Mouse (Mus musculus) neural tube, embryonic 14.5 days (tissue): ENCODE measurements at regions not wholly inside any gene's neighbourhood (a gene's known extent, or its start where the extent isn't known, plus 50 kb on each side); places are given as distances from the start of the nearest gene placed in this dataset.

Source experiments
- ATAC-seq: fragments of 200-750 bp; cut with Nextera tagmentation; 2 replicates; pipeline ENCODE4 v1.8.0; 2017; ENCODE audit warnings: low read depth, mild to moderate bottlenecking, moderate TSS enrichment, moderate library complexity
- H3K27ac ChIP-seq: fragments of 300-500 bp; sonication (generic); 2 replicates; pipeline ENCODE4 v1.5.1; 2014; ENCODE audit warnings: low read depth, mild to moderate bottlenecking, control low read depth, low read length, moderate library complexity, mixed read lengths
- H3K27me3 ChIP-seq: fragments of 300-500 bp; sonication (generic); 2 replicates; pipeline ENCODE4 v1.6.1; 2014; ENCODE audit warnings: low read length; ENCODE audit not compliant: control insufficient read depth, insufficient read depth
- H3K36me3 ChIP-seq: fragments of 300-500 bp; sonication (generic); 2 replicates; pipeline ENCODE4 v1.6.1; 2014; ENCODE audit warnings: low read length, mixed read lengths; ENCODE audit not compliant: control insufficient read depth, insufficient read depth
- H3K4me1 ChIP-seq: fragments of 300-500 bp; sonication (generic); 2 replicates; pipeline ENCODE4 v1.6.1; 2014; ENCODE audit warnings: low read length; ENCODE audit not compliant: control insufficient read depth, insufficient read depth
- H3K4me2 ChIP-seq: fragments of 300-500 bp; sonication (generic); 2 replicates; pipeline ENCODE4 v1.6.1; 2014; ENCODE audit warnings: mild to moderate bottlenecking, low read depth, low read length, control low read depth
- H3K4me3 ChIP-seq: fragments of 300-500 bp; sonication (generic); 2 replicates; pipeline ENCODE4 v1.5.1; 2014; ENCODE audit warnings: low read depth, low read length, control low read depth, mixed read lengths
- H3K9ac ChIP-seq: fragments of 300-500 bp; sonication (generic); replicated peaks from 2 replicates; pipeline ENCODE4 v1.6.1; 2014; ENCODE audit warnings: low read depth, mild to moderate bottlenecking, control low read depth, low read length, mixed read lengths
- H3K9me3 ChIP-seq: fragments of 300-500 bp; sonication (generic); 2 replicates; pipeline ENCODE4 v1.6.1; 2016; ENCODE audit warnings: low read length; ENCODE audit not compliant: control insufficient read depth
- WGBS: fragments of 180-500 bp; shearing (Covaris S2); extraction: QIAGEN DNeasy Blood & Tissue Kit; methylation state at CpG from one replicate; pipeline ENCODE4 v1.1.7; 2014; 5-methylcytosine and 5-hydroxymethylcytosine counted together

DNA sequence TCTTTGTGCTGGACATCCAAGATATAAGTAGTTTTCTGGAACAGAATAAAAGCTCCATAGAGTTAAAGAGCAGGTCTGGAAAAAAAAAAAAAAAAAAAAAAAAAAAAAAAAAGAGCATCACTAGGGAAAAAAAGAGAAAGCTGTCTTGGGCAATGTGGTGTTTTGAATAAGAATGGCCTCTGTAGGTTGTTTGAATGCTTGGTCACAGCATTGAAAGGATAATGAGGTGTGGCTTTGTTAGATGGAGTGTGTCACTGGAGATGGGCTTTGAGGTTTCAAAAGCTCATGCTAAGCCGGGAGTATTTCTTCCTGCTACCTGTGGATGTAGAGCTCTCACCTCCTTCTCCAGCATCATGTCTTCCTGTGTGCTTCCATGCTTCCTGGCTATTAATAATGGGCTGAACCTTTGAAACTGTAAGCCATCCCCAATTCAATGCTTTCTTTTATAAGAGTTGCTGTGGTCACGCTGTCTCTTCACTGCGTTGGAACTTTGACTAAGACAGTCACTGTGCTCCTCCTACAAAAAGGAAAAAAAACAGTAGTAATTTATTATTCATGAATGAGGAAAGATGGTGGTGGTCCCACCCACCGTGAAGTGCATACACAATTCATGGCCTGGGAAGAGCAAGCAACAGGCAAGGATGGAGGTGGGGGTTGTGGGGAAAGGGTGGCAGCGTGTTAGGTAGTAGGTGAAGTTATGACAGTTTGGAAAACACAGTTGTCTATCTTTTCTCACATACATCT, 283.2 kb upstream of the Tbc1d5 start:
- no peak for ATAC-seq
- no peak overlapping the region; the same call in 1 of the 2 replicates for H3K4me3 ChIP-seq
- no peaks in the 10 kb centered on the region for H3K36me3 ChIP-seq
- no peak overlapping the region for H3K9ac ChIP-seq
- WGBS, result 30% methylated on average over 5 of the region's 5 CpGs
- H3K27ac ChIP-seq, result no peak overlapping the region
- H3K4me1 ChIP-seq, result no peaks in the 10 kb centered on the region
- H3K9me3 ChIP-seq, result no peaks in the 10 kb centered on the region
- peak overlapping the region; percentile 36; the same call in 1 of the 2 replicates for H3K4me2 ChIP-seq
- no peaks in the 10 kb centered on the region for H3K27me3 ChIP-seq

DNA sequence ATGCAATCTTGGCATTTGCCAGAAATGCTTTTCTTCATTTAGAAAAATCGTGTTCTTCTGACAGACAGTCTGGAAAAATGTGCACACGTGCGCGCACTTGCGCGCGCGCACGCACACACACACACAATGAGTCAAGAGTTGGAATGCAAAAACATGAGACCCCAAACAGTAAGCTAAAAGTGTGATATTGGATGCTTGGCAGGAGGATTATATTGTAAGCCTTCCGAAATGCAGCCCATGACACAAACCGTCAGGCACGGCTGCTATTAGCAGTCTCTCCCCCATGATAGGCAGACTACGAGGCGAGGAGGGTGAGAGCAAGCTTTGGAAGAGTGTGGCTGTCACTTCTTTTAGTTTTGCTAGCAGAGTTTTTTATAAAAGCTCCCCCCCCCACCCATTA, 282.1 kb upstream of the Tbc1d5 start:
- Histone ChIP-seq H3K36me3 (no peaks in the 10 kb centered on the region), H3K9ac (no peak overlapping the region), H3K4me1 (no peaks in the 10 kb centered on the region), H3K9me3 (no peaks in the 10 kb centered on the region), H3K4me2 (peak overlapping the region; percentile 36), H3K4me3 (0 out of 2 replicates have a peak overlapping the region, but pooled peaks have one; percentile 3), H3K27ac (no peak overlapping the region), H3K27me3 (no peaks in the 10 kb centered on the region)
- 39% methylated on average over 14 of the region's 14 CpGs for WGBS
- no peak for ATAC-seq

DNA sequence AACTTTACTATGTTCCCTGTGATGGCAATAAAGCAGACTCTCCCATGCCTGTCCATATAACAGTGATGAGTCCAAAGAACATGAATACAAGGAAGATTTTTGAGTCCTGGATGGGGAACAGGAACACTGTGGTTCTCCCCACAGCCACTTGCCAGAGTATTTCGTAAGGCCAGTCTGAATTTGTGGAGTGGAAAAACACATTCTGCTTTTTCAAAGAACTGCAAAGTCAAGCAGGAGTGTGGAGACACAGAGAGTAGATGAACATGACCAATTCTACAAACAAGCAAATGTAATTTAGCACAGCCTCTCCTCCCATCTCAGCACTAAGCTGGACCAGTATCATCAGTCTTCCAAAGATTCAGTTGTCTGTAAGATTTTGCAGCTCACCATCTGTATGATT, 280.0 kb upstream of the Tbc1d5 start:
- Histone ChIP-seq H3K9ac (no peak overlapping the region), H3K4me3 (no peak overlapping the region), H3K27me3 (no peaks in the 10 kb centered on the region), H3K27ac (no peak overlapping the region), H3K4me2 (no peak overlapping the region), H3K4me1 (no peaks in the 10 kb centered on the region), H3K9me3 (no peaks in the 10 kb centered on the region), H3K36me3 (no peaks in the 10 kb centered on the region)
- WGBS, result 100% methylated on average over 1 of the region's 1 CpGs
- no peak for ATAC-seq

DNA sequence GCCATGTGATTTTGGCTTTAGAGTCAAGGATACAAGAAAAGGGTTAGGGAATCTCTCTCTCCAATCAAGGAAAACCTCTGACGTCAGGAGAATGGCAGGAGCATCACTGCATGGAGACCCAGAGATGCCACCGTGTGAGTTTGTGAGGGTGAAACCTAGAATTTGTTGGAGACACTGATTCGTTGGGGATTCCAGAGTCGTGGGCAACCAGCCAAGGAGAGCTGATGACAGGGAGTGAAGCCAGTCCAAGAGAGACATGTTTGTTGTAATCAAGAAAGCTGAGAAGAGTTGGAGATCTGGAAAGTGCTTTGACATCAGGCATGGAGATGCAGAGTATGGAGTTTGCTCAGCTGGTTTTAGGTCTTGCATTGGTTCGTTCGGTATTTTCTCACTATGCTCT, 236.6 kb upstream of the Tbc1d5 start:
- ATAC-seq, result no peak
- H3K27me3 ChIP-seq, result no peaks in the 10 kb centered on the region
- H3K4me3 ChIP-seq, result no peak overlapping the region
- no peaks in the 10 kb centered on the region for H3K9me3 ChIP-seq
- no peaks in the 10 kb centered on the region for H3K4me1 ChIP-seq
- 94% methylated on average over 6 of the region's 6 CpGs for WGBS
- H3K9ac ChIP-seq, result no peak overlapping the region
- H3K36me3 ChIP-seq, result no peaks in the 10 kb centered on the region
- H3K4me2 ChIP-seq, result no peak overlapping the region
- no peak overlapping the region for H3K27ac ChIP-seq

DNA sequence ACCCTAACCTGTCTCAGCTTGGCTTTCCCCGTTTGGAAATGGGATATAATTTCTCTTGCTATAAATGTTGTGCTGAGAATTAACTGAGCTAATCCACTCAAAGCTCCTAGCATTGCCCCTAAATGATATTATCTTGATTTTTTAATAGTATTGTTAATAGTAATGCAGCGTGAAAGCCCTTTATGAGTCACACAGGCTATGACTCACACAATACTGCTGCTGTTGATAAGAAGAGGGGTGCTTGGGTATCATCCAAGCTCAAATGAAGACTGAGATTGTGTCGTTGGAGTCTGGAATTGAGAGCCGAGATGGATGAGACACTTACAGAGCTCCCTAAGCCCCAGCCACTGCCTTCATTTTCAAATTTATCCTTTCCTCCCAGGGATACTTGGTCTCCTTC, 235.2 kb upstream of the Tbc1d5 start:
- no peaks in the 10 kb centered on the region for H3K4me1 ChIP-seq
- no peak overlapping the region for H3K4me2 ChIP-seq
- no peaks in the 10 kb centered on the region for H3K27me3 ChIP-seq
- no peak for ATAC-seq
- no peak overlapping the region for H3K9ac ChIP-seq
- no peak overlapping the region for H3K4me3 ChIP-seq
- H3K36me3 ChIP-seq, result no peaks in the 10 kb centered on the region
- WGBS, result 89% methylated on average over 4 of the region's 4 CpGs
- no peak overlapping the region for H3K27ac ChIP-seq
- H3K9me3 ChIP-seq, result no peaks in the 10 kb centered on the region

DNA sequence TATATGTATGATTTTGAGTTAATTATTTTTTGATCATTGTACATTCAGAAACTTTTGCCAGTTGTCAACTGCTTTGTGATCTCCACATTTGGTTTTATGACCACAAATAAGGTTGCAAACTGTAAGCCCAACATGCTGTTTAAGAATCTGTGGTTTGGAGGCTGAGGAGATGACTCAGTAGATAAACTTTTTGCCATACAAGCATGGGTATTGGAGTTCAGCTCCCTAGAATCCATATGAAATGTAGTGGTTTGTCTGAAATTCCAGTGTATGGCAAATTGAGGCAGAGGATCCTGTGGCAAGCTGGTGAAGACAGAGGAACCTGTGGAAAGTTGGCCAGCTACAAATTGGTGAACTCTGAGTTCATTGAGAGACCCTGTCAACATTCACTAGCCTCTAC, 234.6 kb upstream of the Tbc1d5 start:
- no peak overlapping the region for H3K4me2 ChIP-seq
- H3K36me3 ChIP-seq, result no peaks in the 10 kb centered on the region
- H3K4me1 ChIP-seq, result no peaks in the 10 kb centered on the region
- no peak overlapping the region for H3K27ac ChIP-seq
- H3K9me3 ChIP-seq, result no peaks in the 10 kb centered on the region
- no peaks in the 10 kb centered on the region for H3K27me3 ChIP-seq
- H3K9ac ChIP-seq, result no peak overlapping the region
- H3K4me3 ChIP-seq, result no peak overlapping the region
- no peak for ATAC-seq

DNA sequence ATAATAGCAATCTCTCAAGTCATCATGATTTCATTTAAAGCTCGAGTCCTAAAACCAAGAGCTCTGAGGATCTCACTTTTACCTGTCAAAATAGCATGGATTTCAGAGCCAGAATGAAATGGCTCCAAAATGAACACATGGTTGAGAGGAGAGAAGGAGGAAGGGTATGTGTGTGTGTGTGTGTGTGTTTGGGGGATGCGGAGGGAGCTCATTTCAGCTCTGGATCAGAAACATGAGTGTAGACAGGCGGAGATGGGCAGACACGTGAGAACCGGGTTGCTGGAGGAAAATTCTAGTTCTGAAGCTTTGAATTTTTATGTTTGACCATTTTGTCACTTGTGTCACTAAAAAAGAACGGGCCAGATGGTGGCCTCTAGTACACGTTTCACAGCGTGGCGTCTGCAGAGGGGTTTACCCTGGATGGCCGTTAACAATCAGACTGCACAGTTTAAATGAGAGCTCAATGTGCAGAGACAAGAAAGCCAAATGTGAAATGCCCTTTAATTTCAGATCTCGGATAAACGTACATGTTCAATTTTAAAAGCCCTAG, 232.5 kb upstream of the Tbc1d5 start:
- Histone ChIP-seq H3K27ac (no peak overlapping the region), H3K9me3 (no peaks in the 10 kb centered on the region), H3K27me3 (no peaks in the 10 kb centered on the region), H3K4me3 (no peak overlapping the region), H3K9ac (no peak overlapping the region), H3K4me1 (no peaks in the 10 kb centered on the region), H3K4me2 (no peak overlapping the region), H3K36me3 (no peaks in the 10 kb centered on the region)
- ATAC-seq, result no peak
- WGBS, result 78% methylated on average over 12 of the region's 12 CpGs

DNA sequence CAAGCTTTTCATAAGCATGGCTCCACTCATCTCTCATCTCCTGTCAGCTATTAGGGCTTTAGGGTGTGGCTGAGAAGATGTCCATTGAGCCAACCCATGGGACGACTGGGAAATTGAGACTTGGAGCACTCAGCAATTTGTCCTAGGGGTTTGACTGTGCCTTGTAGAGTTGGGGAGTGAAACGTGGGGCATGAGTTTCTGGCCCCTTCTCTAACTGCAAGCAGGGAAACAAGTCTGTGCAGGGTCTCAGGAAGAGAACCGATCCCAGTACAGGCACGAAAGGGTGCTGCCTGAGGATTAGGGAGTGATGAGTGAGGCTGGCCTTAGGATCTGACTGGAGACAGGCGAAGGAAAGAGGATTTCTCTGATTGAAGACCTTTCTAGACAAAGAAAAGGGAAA, 229.7 kb upstream of the Tbc1d5 start:
- no peaks in the 10 kb centered on the region for H3K36me3 ChIP-seq
- 67% methylated on average over 5 of the region's 5 CpGs for WGBS
- no peak overlapping the region for H3K4me3 ChIP-seq
- no peak overlapping the region for H3K27ac ChIP-seq
- no peak for ATAC-seq
- H3K9me3 ChIP-seq, result no peaks in the 10 kb centered on the region
- H3K4me1 ChIP-seq, result no peaks in the 10 kb centered on the region
- H3K4me2 ChIP-seq, result no peak overlapping the region
- no peaks in the 10 kb centered on the region for H3K27me3 ChIP-seq
- no peak overlapping the region for H3K9ac ChIP-seq

DNA sequence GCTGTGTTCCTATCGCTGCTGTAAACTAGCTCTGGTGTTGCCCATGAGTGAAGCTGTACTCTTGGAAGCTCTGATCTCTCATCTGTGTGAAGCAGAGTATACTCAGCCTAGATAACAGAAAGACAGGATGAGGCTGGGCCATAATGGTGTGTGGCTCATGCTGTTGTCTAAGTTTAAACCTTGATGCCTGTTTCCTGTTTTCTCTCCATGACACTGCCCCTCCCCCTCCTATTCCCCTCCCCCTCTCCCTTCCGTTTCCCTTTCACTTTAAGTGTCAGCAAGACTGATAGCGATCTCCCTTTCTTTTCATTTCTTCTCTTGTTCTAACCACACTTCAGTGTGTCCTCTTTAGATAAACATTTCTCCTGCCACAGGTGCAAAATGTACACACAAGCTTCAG, 229.2 kb upstream of the Tbc1d5 start:
- WGBS, result 70% methylated on average over 3 of the region's 3 CpGs
- no peak overlapping the region for H3K27ac ChIP-seq
- no peak overlapping the region for H3K4me2 ChIP-seq
- no peaks in the 10 kb centered on the region for H3K4me1 ChIP-seq
- no peaks in the 10 kb centered on the region for H3K36me3 ChIP-seq
- no peaks in the 10 kb centered on the region for H3K27me3 ChIP-seq
- H3K4me3 ChIP-seq, result no peak overlapping the region
- no peak for ATAC-seq
- H3K9ac ChIP-seq, result no peak overlapping the region
- no peaks in the 10 kb centered on the region for H3K9me3 ChIP-seq
